Mouse (Mus musculus) monocyte, adult 2 months (primary cell): ENCODE results near the gene Mylk2.

Source experiments
- DNase-seq, 2 experiments: peaks; one replicate each; pipeline ENCODE4 v3.0.0; 2022; ENCODE audit warnings: low spot score in 2 of 2, low read depth in 1 of 2

The Mylk2 gene

GRCm38 (mm10) chr2:152942898-152943515 lies 31.9 kb downstream of the Mylk2 start:
- DNase-seq: no peak

DNA sequence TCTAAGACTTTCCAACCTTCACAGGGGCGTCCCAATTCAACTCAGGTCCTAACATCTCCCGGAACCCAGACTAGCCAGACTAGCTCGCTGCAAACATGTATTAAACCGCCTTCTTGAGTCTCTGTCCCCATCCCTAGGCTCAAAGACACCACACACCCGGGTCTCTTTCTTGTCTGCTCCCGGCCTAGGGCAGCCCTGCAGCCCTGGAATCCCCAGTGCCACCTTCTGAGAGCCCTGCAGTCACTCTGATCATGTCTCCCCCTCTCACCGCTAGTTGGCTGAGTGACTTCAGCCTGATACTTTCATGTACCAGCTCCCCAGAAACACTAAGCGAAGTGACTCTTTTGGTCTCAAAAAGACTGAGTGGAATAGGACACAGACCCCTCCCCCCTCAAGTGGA lies 32.4 kb downstream of the Mylk2 start:
- no peak for DNase-seq

GRCm38 (mm10) chr2:152944013-152944412 lies 32.9 kb downstream of the Mylk2 start:
- no peak for DNase-seq

- DNase-seq: no peak
Measured at GRCm38 (mm10) chr2:152947098-152947497, 35.9 kb downstream of the Mylk2 start.

DNA sequence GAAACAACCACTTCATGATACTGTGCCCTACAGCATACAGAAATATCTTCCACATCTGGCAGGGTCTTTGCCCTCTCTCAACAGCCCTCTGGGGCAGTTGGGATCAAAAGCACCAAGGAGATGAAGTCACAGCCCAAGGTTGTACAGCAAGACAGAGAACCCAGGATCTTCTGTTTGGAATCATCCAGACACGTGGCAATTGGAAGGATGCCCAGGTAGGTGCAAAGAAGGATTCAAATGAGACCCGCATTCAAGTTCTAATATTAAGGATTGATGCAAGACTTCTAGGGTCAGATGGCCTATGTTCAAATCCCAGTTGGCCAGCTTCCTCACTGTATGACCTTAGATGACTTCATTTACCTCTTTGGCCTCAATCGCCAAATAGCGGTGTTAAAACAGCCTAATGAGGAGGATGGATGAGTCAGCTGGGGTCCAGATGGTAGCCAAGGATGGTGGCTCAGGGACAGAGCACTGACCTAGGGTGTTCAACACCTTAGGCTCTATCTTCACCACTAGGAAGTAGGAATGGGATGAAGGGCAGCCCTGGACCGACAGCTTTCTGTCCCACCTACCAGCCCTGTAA lies 37.4 kb downstream of the Mylk2 start:
- DNase-seq: no peak

- no peak for DNase-seq
Measured at GRCm38 (mm10) chr2:152950358-152951064, 39.4 kb downstream of the Mylk2 start.

DNA sequence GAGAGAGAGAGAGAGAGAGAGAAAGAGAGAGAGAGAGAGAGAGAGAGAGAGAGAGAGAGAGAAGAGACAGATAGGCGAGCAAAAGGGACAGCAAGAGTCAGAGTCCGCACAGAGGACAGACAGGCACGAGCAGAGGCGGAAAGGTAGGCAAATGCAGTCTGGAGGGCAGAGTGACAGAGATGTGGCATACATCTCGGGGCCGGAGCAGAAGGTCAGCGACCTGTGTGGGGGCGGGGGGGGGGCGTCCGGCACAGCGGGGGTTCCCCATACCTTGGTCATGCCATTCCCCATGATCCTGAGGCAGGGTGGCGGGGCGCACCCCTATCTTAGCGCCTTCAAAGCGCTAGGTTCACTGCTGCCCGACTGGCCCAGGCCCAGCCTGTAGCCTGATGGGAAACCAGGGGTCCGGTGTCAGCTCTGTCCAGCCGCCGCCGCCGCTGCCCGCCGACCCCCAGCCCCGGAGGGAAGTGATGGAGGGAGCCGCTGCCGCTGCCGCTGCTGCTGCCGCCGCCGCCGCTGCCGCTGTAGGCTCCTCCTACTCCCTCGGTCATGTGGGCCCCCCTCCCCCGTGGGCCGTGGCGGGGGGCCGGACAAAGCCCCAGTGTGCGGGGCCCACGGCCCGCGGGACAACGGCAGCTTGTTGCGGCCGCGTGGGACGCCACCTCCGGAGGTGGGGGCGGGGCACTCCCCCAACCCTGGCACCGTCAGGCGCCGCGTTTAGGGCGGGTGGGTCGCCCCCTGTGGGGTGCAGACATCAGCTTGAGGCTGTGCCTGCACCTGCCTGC lies 40.1 kb downstream of the Mylk2 start, which contains the start of gene Dusp15:
TSS of gene Dusp15 (minus strand) at position 634 of the 785 bp plus-strand sequence.
- no peak for DNase-seq

DNA sequence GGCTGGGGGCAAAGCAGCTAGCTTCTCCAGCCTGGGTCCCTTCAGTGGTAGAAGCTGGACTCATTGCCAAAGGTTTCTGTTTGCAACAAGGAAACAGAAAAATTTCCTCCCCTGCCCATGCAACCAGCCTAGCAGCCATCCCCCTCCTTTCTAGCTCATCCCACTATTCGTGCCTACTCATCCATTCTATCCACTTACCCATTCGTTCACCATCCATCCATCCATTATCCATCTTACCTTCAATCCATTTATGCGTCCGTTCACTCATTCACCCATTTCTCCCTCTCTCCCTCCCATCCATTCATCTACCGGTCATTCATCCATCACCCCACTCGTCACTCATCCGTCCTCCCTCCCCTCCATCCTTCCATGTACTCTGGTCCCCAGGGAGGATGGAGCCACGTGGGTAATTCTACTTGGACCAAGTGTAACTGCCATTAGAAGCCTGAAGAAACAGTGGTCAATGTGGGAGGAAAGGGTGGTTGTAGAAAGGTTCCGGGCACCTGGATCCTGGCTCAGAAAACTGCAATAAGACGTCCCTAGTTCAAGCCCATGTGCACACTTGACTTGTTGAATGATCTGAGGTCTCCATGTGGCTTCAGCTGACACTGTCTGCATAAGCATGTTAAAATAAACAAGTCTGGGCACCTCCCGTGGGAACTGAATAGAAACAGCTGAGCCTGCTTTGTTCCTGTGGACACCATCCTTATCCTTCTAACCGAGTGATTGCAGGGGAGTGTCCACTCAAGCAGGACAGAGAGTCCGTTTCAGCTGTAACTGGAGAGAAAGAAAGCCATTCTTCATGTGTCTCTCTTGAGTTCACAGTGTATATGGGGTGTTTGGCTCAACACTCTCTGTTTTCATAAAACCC lies 40.9 kb downstream of the Mylk2 start:
- no peak for DNase-seq

- DNase-seq: no peak
Measured at GRCm38 (mm10) chr2:152958116-152958515, 47.0 kb downstream of the Mylk2 start.

GRCm38 (mm10) chr2:152962091-152962793 lies 51.1 kb downstream of the Mylk2 start, which contains the start of gene Ttll9:
Gene Ttll9 (plus strand): TSS chr2:152962485.
- DNase-seq: peak; percentile 20 to 56

- no peak for DNase-seq
Measured at GRCm38 (mm10) chr2:152965555-152965954, 54.4 kb downstream of the Mylk2 start.
